Mouse (Mus musculus): ENCODE data around the gene Becn1. TPM values are rescaled to one million over a fixed set of nuclear protein-coding genes. Genes with fewer than 3 reads are reported as not detected.

Becn1 gene
- total RNA-seq, 2 experiments from 2014 or later, result 61.2 to 161 TPM

GRCm38 (mm10) chr11:101315665-101316500 is 13.8 kb upstream of the Becn1 start, which contains the start of gene Psme3:
Psme3 (plus strand) TSS chr11:101316213.
- ATAC-seq (replicated peaks; ENCODE audit: poor library complexity), result peak; percentile 90

GRCm38 (mm10) chr11:101315082-101315650 is 13.1 kb upstream of the Becn1 start:
- ATAC-seq (replicated peaks; ENCODE audit: poor library complexity), result no peak

- ATAC-seq (replicated peaks; ENCODE audit: poor library complexity), result no peak
These were observed 12.5 kb upstream of the Becn1 start for GRCm38 (mm10) chr11:101314567-101314966.

- no peak for ATAC-seq (replicated peaks; ENCODE audit: poor library complexity)
These were observed 10.1 kb upstream of the Becn1 start for GRCm38 (mm10) chr11:101312150-101312549.

- ATAC-seq (replicated peaks; ENCODE audit: poor library complexity), result no peak
These were observed 9.0 kb upstream of the Becn1 start for GRCm38 (mm10) chr11:101311083-101311482.

- ATAC-seq (replicated peaks; ENCODE audit: poor library complexity), result no peak
These were observed 5.7 kb upstream of the Becn1 start for GRCm38 (mm10) chr11:101307744-101308143.

- no peak; the same call in 1 of the 2 replicates for ATAC-seq (replicated peaks; ENCODE audit: poor library complexity)
These were observed 635 bp downstream of the Becn1 start for GRCm38 (mm10) chr11:101301299-101302003.

- ATAC-seq (replicated peaks; ENCODE audit: poor library complexity), result 0 out of 2 replicates have a peak, but pooled peaks have one; percentile 29
These were observed 1.2 kb downstream of the Becn1 start for GRCm38 (mm10) chr11:101300881-101301280.

GRCm38 (mm10) chr11:101295191-101295590 is 6.9 kb downstream of the Becn1 start:
- no peak for ATAC-seq (replicated peaks; ENCODE audit: poor library complexity)

GRCm38 (mm10) chr11:101291231-101291630 is 10.9 kb downstream of the Becn1 start:
- ATAC-seq (replicated peaks; ENCODE audit: poor library complexity), result no peak

GRCm38 (mm10) chr11:101287306-101287705 is 14.8 kb downstream of the Becn1 start:
- ATAC-seq (replicated peaks; ENCODE audit: poor library complexity), result peak; percentile 80

- ATAC-seq (replicated peaks; ENCODE audit: poor library complexity), result no peak
These were observed 18.3 kb downstream of the Becn1 start for GRCm38 (mm10) chr11:101283805-101284204.

GRCm38 (mm10) chr11:101282896-101283295 is 19.2 kb downstream of the Becn1 start:
- ATAC-seq (replicated peaks; ENCODE audit: poor library complexity), result no peak

- ATAC-seq (replicated peaks; ENCODE audit: poor library complexity), result no peak
These were observed 21.2 kb downstream of the Becn1 start for GRCm38 (mm10) chr11:101280837-101281236.

GRCm38 (mm10) chr11:101279193-101279569 is 22.9 kb downstream of the Becn1 start:
- peak; percentile 13; the same call in 1 of the 2 replicates for ATAC-seq (replicated peaks; ENCODE audit: poor library complexity)

- peak; percentile 96 for ATAC-seq (replicated peaks; ENCODE audit: poor library complexity)
These were observed 23.6 kb downstream of the Becn1 start, which contains the start of the genes Cntd1 and Coa3 for GRCm38 (mm10) chr11:101278223-101279192. Cntd1 (plus strand) TSS chr11:101279012. Coa3 (minus strand) TSS chr11:101279114.

- 0 out of 2 replicates have a peak, but pooled peaks have one; percentile 11 for ATAC-seq (replicated peaks; ENCODE audit: poor library complexity)
These were observed 24.5 kb downstream of the Becn1 start for GRCm38 (mm10) chr11:101277381-101278222.

GRCm38 (mm10) chr11:101276319-101277070 is 25.6 kb downstream of the Becn1 start:
- ATAC-seq (replicated peaks; ENCODE audit: poor library complexity), result no peak

All from megakaryocyte progenitor cell, adult 5-6 weeks (primary cell).